Mouse (Mus musculus) heart, postnatal 25 days (tissue): ENCODE results near the gene Pcdh9. TPM values are rescaled to one million over a fixed set of nuclear protein-coding genes. Genes with fewer than 3 reads are reported as not detected.
"Not testable (repeated sequence)": the region's sequence is repeated elsewhere in the genome, so short reads cannot be mapped to it uniquely, and the experiment has no call there.

Experiments
- DNase-seq: peaks from one replicate; pipeline ENCODE4 v3.0.0; 2022; ENCODE audit warnings: low spot score
- intact Hi-C: fragments of 180-260 bp; cut with DNase I; formaldehyde crosslinking; loops from one replicate; pipeline ENCODE4 v1.15.1; 2025
- total RNA-seq, 2 experiments: library from RNA; stranded (reverse); gene quantifications; 2 replicates each; pipeline ENCODE4 v1.2.3; 2021

Pcdh9 gene
- total RNA-seq, 2 experiments from 2014 or later: 1.5 to 1.8 TPM

- intact Hi-C loops: no loop called here
- no peak for DNase-seq
Observed at GRCm38 (mm10) chr14:93253411-93253810, 637.1 kb downstream of the Pcdh9 start.

GRCm38 (mm10) chr14:93240263-93240662, 650.2 kb downstream of the Pcdh9 start:
- intact Hi-C loops: no loop called here
- no peak for DNase-seq

- no peak for DNase-seq
- intact Hi-C loops: no loop called here
Observed at GRCm38 (mm10) chr14:93234333-93234732, 656.1 kb downstream of the Pcdh9 start.

- no peak for DNase-seq
- intact Hi-C loops: no loop called here
Observed at GRCm38 (mm10) chr14:93233599-93233998, 656.9 kb downstream of the Pcdh9 start.

GRCm38 (mm10) chr14:93214846-93215245, 675.6 kb downstream of the Pcdh9 start:
- intact Hi-C loops: not testable (repeated sequence)
- DNase-seq: peak; percentile 87

- DNase-seq: no peak
- intact Hi-C loops: no loop called here
Observed at GRCm38 (mm10) chr14:93199791-93200190, 690.7 kb downstream of the Pcdh9 start.

- DNase-seq: no peak
- intact Hi-C loops: no loop called here
Observed at GRCm38 (mm10) chr14:93182606-93183491, 707.6 kb downstream of the Pcdh9 start.

GRCm38 (mm10) chr14:93169201-93169600, 721.3 kb downstream of the Pcdh9 start:
- DNase-seq: no peak
- intact Hi-C loops: no loop called here

GRCm38 (mm10) chr14:93168367-93168766, 722.1 kb downstream of the Pcdh9 start:
- intact Hi-C loops: no loop called here
- no peak for DNase-seq

GRCm38 (mm10) chr14:93143414-93143813, 747.1 kb downstream of the Pcdh9 start:
- intact Hi-C loops: no loop called here
- no peak for DNase-seq

- no peak for DNase-seq
- intact Hi-C loops: no loop called here
Observed at GRCm38 (mm10) chr14:93142076-93142475, 748.4 kb downstream of the Pcdh9 start.

GRCm38 (mm10) chr14:93126993-93127392, 763.5 kb downstream of the Pcdh9 start:
- DNase-seq: no peak
- intact Hi-C loops: no loop called here

- DNase-seq: no peak
- intact Hi-C loops: no loop called here
Observed at GRCm38 (mm10) chr14:93102755-93103154, 787.7 kb downstream of the Pcdh9 start.

GRCm38 (mm10) chr14:93095081-93095480, 795.4 kb downstream of the Pcdh9 start:
- DNase-seq: no peak
- intact Hi-C loops: no loop called here

GRCm38 (mm10) chr14:93092806-93093205, 797.7 kb downstream of the Pcdh9 start:
- no peak for DNase-seq
- intact Hi-C loops: no loop called here

- intact Hi-C loops: no loop called here
- DNase-seq: no peak
Observed at GRCm38 (mm10) chr14:93085646-93086045, 804.8 kb downstream of the Pcdh9 start.

- intact Hi-C loops: no loop called here
- DNase-seq: no peak
Observed at GRCm38 (mm10) chr14:93083140-93083539, 807.3 kb downstream of the Pcdh9 start.

GRCm38 (mm10) chr14:93080910-93081309, 809.6 kb downstream of the Pcdh9 start:
- no peak for DNase-seq
- intact Hi-C loops: no loop called here

- DNase-seq: no peak
- intact Hi-C loops: no loop called here
Observed at GRCm38 (mm10) chr14:93075761-93076160, 814.7 kb downstream of the Pcdh9 start.

- DNase-seq: no peak
- intact Hi-C loops: no loop called here
Observed at GRCm38 (mm10) chr14:93072346-93072745, 818.1 kb downstream of the Pcdh9 start.

GRCm38 (mm10) chr14:93070140-93070539, 820.3 kb downstream of the Pcdh9 start:
- intact Hi-C loops: no loop called here
- no peak for DNase-seq
